Mouse (Mus musculus) ES-CJ7 (cell line): ENCODE results near the gene Med22.

ENCODE experiments used
- DNase-seq: peaks from one replicate; pipeline ENCODE4 v3.0.0; 2011; ENCODE audit warnings: low read depth, low spot score

Med22 gene

GRCm38 (mm10) chr2:26910124-26910993, at the start of gene Med22, which contains the start of gene Rpl7a:
Gene Med22 (minus strand): TSS chr2:26910677.
Gene Rpl7a (plus strand): TSS chr2:26910764.
- peak; percentile 98 for DNase-seq

- DNase-seq: no peak
Measured at GRCm38 (mm10) chr2:26957488-26957859, 47.0 kb upstream of the Med22 start.

GRCm38 (mm10) chr2:26956811-26957487, 46.5 kb upstream of the Med22 start:
- no peak for DNase-seq

GRCm38 (mm10) chr2:26954735-26955395, 44.4 kb upstream of the Med22 start:
- DNase-seq: no peak

GRCm38 (mm10) chr2:26952866-26953265, 42.4 kb upstream of the Med22 start:
- no peak for DNase-seq

- DNase-seq: no peak
Measured at GRCm38 (mm10) chr2:26952193-26952592, 41.7 kb upstream of the Med22 start.

- no peak for DNase-seq
Measured at GRCm38 (mm10) chr2:26951346-26951905, 40.9 kb upstream of the Med22 start.

GRCm38 (mm10) chr2:26950411-26950810, 39.9 kb upstream of the Med22 start:
- DNase-seq: no peak

GRCm38 (mm10) chr2:26943253-26943652, 32.8 kb upstream of the Med22 start:
- DNase-seq: no peak

- peak; percentile 42 for DNase-seq
Measured at GRCm38 (mm10) chr2:26941539-26941938, 31.1 kb upstream of the Med22 start.

- no peak for DNase-seq
Measured at GRCm38 (mm10) chr2:26936425-26936824, 25.9 kb upstream of the Med22 start.

- DNase-seq: no peak
Measured at GRCm38 (mm10) chr2:26935286-26935685, 24.8 kb upstream of the Med22 start.

- DNase-seq: peak; percentile 98
Measured at GRCm38 (mm10) chr2:26933304-26934055, 23.0 kb upstream of the Med22 start, which contains the start of the genes Surf4 and Stkld1. Gene Surf4 (minus strand): TSS chr2:26933928. Gene Stkld1 (plus strand): TSS chr2:26934047.

GRCm38 (mm10) chr2:26932473-26933303, 22.2 kb upstream of the Med22 start:
- DNase-seq: no peak

- DNase-seq: peak; percentile 85
Measured at GRCm38 (mm10) chr2:26930390-26930789, 19.9 kb upstream of the Med22 start.

- no peak for DNase-seq
Measured at GRCm38 (mm10) chr2:26927745-26928476, 17.4 kb upstream of the Med22 start.

GRCm38 (mm10) chr2:26921784-26922183, 11.3 kb upstream of the Med22 start:
- no peak for DNase-seq

- DNase-seq: no peak
Measured at GRCm38 (mm10) chr2:26920190-26920855, 9.8 kb upstream of the Med22 start.

GRCm38 (mm10) chr2:26919684-26920083, 9.2 kb upstream of the Med22 start:
- no peak for DNase-seq
